Mouse (Mus musculus) liver, adult 2 months (tissue): ENCODE results near the gene Hspa1l.

Experiments used
- CTCF ChIP-seq: fragments of 200-500 bp; IDR thresholded peaks from 2 replicates; pipeline ENCODE4 v1.5.1; 2011; ENCODE audit warnings: low read depth, low read length, control low read depth
- POLR2A ChIP-seq: fragments of 200-500 bp; IDR thresholded peaks from 2 replicates; pipeline ENCODE4 v1.6.1; 2011; ENCODE audit warnings: low read length, control low read depth; ENCODE audit not compliant: insufficient read depth; ENCODE audit errors: extremely low read depth

DNA sequence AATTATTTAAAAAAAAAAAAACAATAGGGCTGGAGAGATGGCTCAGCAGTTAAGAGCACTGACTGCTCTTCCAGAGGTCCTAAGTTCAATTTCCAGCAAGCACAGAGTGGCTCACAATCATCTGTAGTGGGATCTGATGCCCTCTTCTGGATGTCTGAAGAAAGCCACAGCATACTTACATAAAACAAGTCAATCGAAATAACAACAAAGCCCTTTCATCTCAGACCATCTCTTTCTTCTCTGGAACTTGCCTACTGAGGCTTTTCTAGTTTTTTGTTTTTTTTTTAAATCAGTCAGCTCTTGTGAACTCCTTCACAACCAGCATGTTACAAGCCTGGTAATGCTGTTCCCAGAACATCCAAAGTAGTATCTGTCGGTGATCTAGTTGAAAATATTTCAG, 8.2 kb downstream of the Hspa1l start:
- TF ChIP-seq CTCF = peak; percentile 48; the same call in 1 of the 2 replicates
- no peak for TF ChIP-seq POLR2A
